Mouse (Mus musculus) testis, adult 10 weeks (tissue): ENCODE results near the gene Gm28919. TPM values are rescaled to one million over a fixed set of nuclear protein-coding genes. Genes with fewer than 3 reads are reported as not detected.

Experiments
- polyA plus RNA-seq: library from polyadenylated mRNA; stranded (reverse); fragments of 350-450 nt; fragmentation: Illumina TruSeq; extraction: RNeasy Lipid Tissue Mini Kit (QIAGEN cat#74804); gene quantifications from one replicate; pipeline ENCODE4 v1.2.3, GENCODE M21; 2014; ENCODE audit warnings: low read depth, low replicate concordance

The Gm28919 gene
- 12.0 TPM for polyA plus RNA-seq

GRCm38 (mm10) chrY:6583246-6583645, at the start of gene Gm28919:
Gm28919 (plus strand) TSS chrY:6583546.

Other genes starting within 250 kb of the Gm28919 start
- not detected for gene Gm21719, start 99.3 kb downstream of the Gm28919 start, polyA plus RNA-seq